20 mouse cellular contexts compared by ENCODE assay signal in genomic region chr2:160246356-160246755, GRCm38 (mm10).
DNase-seq lines count a peak whose midpoint lies in the region; ATAC-seq and TF ChIP-seq lines count a peak whose summit lies in the region.
"Had no signal": no experiment of that assay in that cellular context is flagged by ENCODE, and none has a peak within 500 bp of the region (broad histone marks: within the 10 kb centered on the region; RNA-seq: fewer than 3 reads in every experiment).

No protein-coding gene starts in this region.

- H3K4me2 ChIP-seq in lung, embryonic 14.5 days, result no peak overlapping the region
- H3K4me2 ChIP-seq in kidney, embryonic 15.5 days, result no peak overlapping the region
- H3K4me2 ChIP-seq: embryonic facial prominence, embryonic 13.5 days; heart, embryonic 11.5 days; limb, embryonic 12.5 days had no signal

- 27% methylated on average over 1 of the region's 1 CpGs for WGBS in lung, embryonic 14.5 days
- WGBS in kidney, embryonic 15.5 days, result 35% methylated on average over 1 of the region's 1 CpGs
- 19% methylated on average over 1 of the region's 1 CpGs for WGBS in small intestine, adult 2 months

- H3K27ac ChIP-seq in lung, embryonic 14.5 days (ENCODE audit: low read depth), result no peak overlapping the region
- H3K27ac ChIP-seq in kidney, embryonic 15.5 days, result no peak overlapping the region
- H3K27ac ChIP-seq in small intestine, adult 2 months (ENCODE audit: insufficient read depth, low read depth, low read length), result peak overlapping the region; percentile 74
- H3K27ac ChIP-seq: embryonic facial prominence, embryonic 13.5 days; left cerebral cortex, adult 2 months; limb, embryonic 12.5 days had no signal

- no peak for TF ChIP-seq CTCF in lung, embryonic 14.5 days (IDR thresholded peaks at IDR 0.05; ENCODE audit: low read depth)
- TF ChIP-seq CTCF in small intestine, adult 2 months (IDR thresholded peaks at IDR 0.05; ENCODE audit: extremely low read depth, insufficient read length, insufficient replicate concordance, low read depth, low read length), result no peak

- no peak overlapping the region for H3K9ac ChIP-seq in lung, embryonic 14.5 days
- H3K9ac ChIP-seq in kidney, embryonic 15.5 days, result no peak overlapping the region
- H3K9ac ChIP-seq: embryonic facial prominence, embryonic 13.5 days; limb, embryonic 12.5 days had no signal

- no peaks in the 10 kb centered on the region for H3K27me3 ChIP-seq in lung, embryonic 14.5 days (ENCODE audit: insufficient read depth, low read length)
- H3K27me3 ChIP-seq in kidney, embryonic 15.5 days, result peaks cover 20% of the 10 kb centered on the region; the same call in 1 of the 2 replicates
- H3K27me3 ChIP-seq in small intestine, adult 2 months (ENCODE audit: control insufficient read depth, insufficient read depth, low read length), result no peaks in the 10 kb centered on the region
- H3K27me3 ChIP-seq: embryonic facial prominence, embryonic 13.5 days had no signal

- no peak overlapping the region for H3K4me3 ChIP-seq in lung, embryonic 14.5 days (ENCODE audit: low read depth, low read length)
- H3K4me3 ChIP-seq in kidney, embryonic 15.5 days (replicated peaks), result no peak overlapping the region
- H3K4me3 ChIP-seq in small intestine, adult 2 months (ENCODE audit: low read depth, low read length), result no peak overlapping the region
- H3K4me3 ChIP-seq: embryonic facial prominence, embryonic 13.5 days; left cerebral cortex, adult 2 months; limb, embryonic 12.5 days had no signal

- 0 out of 2 replicates have a peak, but pooled peaks have one; percentile 25 for ATAC-seq in lung, embryonic 14.5 days (ENCODE audit: insufficient read depth)
- ATAC-seq in kidney, embryonic 15.5 days (replicated peaks; ENCODE audit: low FRiP score), result peak; percentile 38; the same call in 1 of the 2 replicates
- ATAC-seq: inflammation-experienced regulatory T-cells, adult 6 months had no signal

- peak; percentile 32 for DNase-seq in lung, embryonic 14.5 days
- DNase-seq in lung, postnatal 25 days (ENCODE audit: low spot score), result no peak
- DNase-seq in adrenal gland, postnatal 25 days, result peak; percentile 16
- DNase-seq in gastrocnemius, postnatal 25 days, result no peak
- DNase-seq in layer of hippocampus, postnatal 14 days (ENCODE audit: low spot score in 2 of 2), result no peak
- DNase-seq in left cerebral cortex, adult 18-20 months (ENCODE audit: low spot score in 2 of 2), result no peak
- DNase-seq: cerebellum, adult 11 months; cerebellum, postnatal 36 days; gastrocnemius, postnatal 10 days; heart, postnatal 4 days; lung, adult 18-20 months; midbrain, embryonic 14.5 days; right cerebral cortex, postnatal 25 days had no signal

- no peaks in the 10 kb centered on the region for H3K36me3 ChIP-seq in lung, embryonic 14.5 days (ENCODE audit: insufficient read depth)
- H3K36me3 ChIP-seq in kidney, embryonic 15.5 days, result no peaks in the 10 kb centered on the region
- H3K36me3 ChIP-seq in small intestine, adult 2 months (ENCODE audit: control insufficient read depth, insufficient read depth, low read length), result no peaks in the 10 kb centered on the region
- H3K36me3 ChIP-seq: embryonic facial prominence, embryonic 13.5 days; limb, embryonic 12.5 days had no signal

- peaks cover 6% of the 10 kb centered on the region; the same call in 1 of the 2 replicates for H3K4me1 ChIP-seq in lung, embryonic 14.5 days (ENCODE audit: insufficient read depth)
- peaks cover 12% of the 10 kb centered on the region for H3K4me1 ChIP-seq in kidney, embryonic 15.5 days
- peaks cover 34% of the 10 kb centered on the region for H3K4me1 ChIP-seq in small intestine, adult 2 months (ENCODE audit: control insufficient read depth, insufficient read depth, insufficient read length, low read length)

- no peaks in the 10 kb centered on the region for H3K9me3 ChIP-seq in lung, embryonic 14.5 days (ENCODE audit: low read depth, low read length)
- no peaks in the 10 kb centered on the region for H3K9me3 ChIP-seq in kidney, embryonic 15.5 days (replicated peaks)
- H3K9me3 ChIP-seq: embryonic facial prominence, embryonic 13.5 days; limb, embryonic 12.5 days had no signal

- TF ChIP-seq POLR2A in small intestine, adult 2 months (IDR thresholded peaks at IDR 0.05; ENCODE audit: low read depth, low read length), result no peak

Comparison
In these comparisons a context has a peak if more than half of its experiments do, and no peak if none do; other contexts are left out.
1. DNase-seq: peak in lung, embryonic 14.5 days (single experiment) and adrenal gland, postnatal 25 days (single experiment); none in lung, postnatal 25 days (single experiment), gastrocnemius, postnatal 25 days (single experiment), layer of hippocampus, postnatal 14 days (0 of 2) and left cerebral cortex, adult 18-20 months (0 of 2).